Mouse (Mus musculus) Patski (cell line): ENCODE results near the gene Zscan4-ps3. TPM values are rescaled to one million over a fixed set of nuclear protein-coding genes. Genes with fewer than 3 reads are reported as not detected.
"Not testable (repeated sequence)": the region's sequence is repeated elsewhere in the genome, so short reads cannot be mapped to it uniquely, and the experiment has no call there.

Experiments used
- ATAC-seq: fragments of 100-300 bp; one replicate; pipeline ENCODE4 v1.8.0; 2021
- CTCF ChIA-PET: fragments of 350-600 bp; sonication (Branson Sonifier 250); formaldehyde crosslinking; loops from one replicate; lab custom pipeline; 2022; ENCODE audit warnings: inconsistent platforms; lab: Charles Lee
- POLR2A ChIA-PET: fragments of 350-600 bp; sonication (Branson Sonifier 250); formaldehyde crosslinking; loops from one replicate; lab custom pipeline; 2022; ENCODE audit warnings: antibody characterized with exemption, inconsistent platforms; lab: Charles Lee
- DNase-seq: peaks from one replicate; pipeline ENCODE4 v3.0.0-alpha.2; 2011; ENCODE audit warnings: low read depth, low spot score
- H3K27me3 ChIP-seq: fragments of 371-371 bp; one replicate; pipeline ENCODE4 v1.5.1; 2021
- CTCF ChIP-seq: fragments of 100-300 bp; IDR thresholded peaks from one replicate; pipeline ENCODE4 v1.5.1; 2021
- in situ Hi-C: fragments of 300-500 bp; cut with MboI; formaldehyde crosslinking; loops from 3 replicates; pipeline ENCODE4 v1.11.1; 2018; ENCODE audit warnings: low pct_unique_long_range_greater_than_20kb, mixed read lengths
- polyA plus RNA-seq: library from polyadenylated mRNA; unstranded; gene quantifications from one replicate; pipeline ENCODE4 v1.2.3, GENCODE M21; 2021

Zscan4-ps3 gene
- not detected for polyA plus RNA-seq

- POLR2A ChIA-PET, H3K27me3 ChIP-seq, ATAC-seq, DNase-seq, CTCF ChIA-PET, in situ Hi-C loops: not testable (repeated sequence)
Measured at GRCm38 (mm10) chr7:11609008-11609407, at the start of gene Zscan4-ps3. Zscan4-ps3 (plus strand) TSS chr7:11609308.

- POLR2A ChIA-PET, H3K27me3 ChIP-seq, DNase-seq, ATAC-seq, CTCF ChIA-PET, in situ Hi-C loops: not testable (repeated sequence)
- peak; percentile 25 for TF ChIP-seq CTCF
Measured at GRCm38 (mm10) chr7:11617082-11617481, 8.0 kb downstream of the Zscan4-ps3 start.

Other genes starting within 250 kb of the Zscan4-ps3 start
- gene Zscan4f, start 211.4 kb upstream of the Zscan4-ps3 start, polyA plus RNA-seq = not detected
- not detected for gene Zscan4-ps2, start 95.0 kb upstream of the Zscan4-ps3 start, polyA plus RNA-seq
- not detected for gene Vmn1r72, start 70.8 kb downstream of the Zscan4-ps3 start, polyA plus RNA-seq
- gene Vmn1r73, start 121.0 kb downstream of the Zscan4-ps3 start, polyA plus RNA-seq = not detected
- not detected for gene Vmn1r74, start 224.7 kb downstream of the Zscan4-ps3 start, polyA plus RNA-seq